Mouse (Mus musculus) megakaryocyte, embryonic 14.5 days (primary cell): ENCODE results near the gene Lrrtm3.

Experiments used
- FLI1 ChIP-seq: IDR thresholded peaks from 2 replicates; pipeline ENCODE4 v1.6.1; 2012; ENCODE audit warnings: low read length, inconsistent platforms, mixed read lengths
- GATA1 ChIP-seq: IDR thresholded peaks from 3 replicates; pipeline ENCODE4 v1.6.1; 2012; ENCODE audit warnings: mixed read lengths, low read length, inconsistent platforms, borderline replicate concordance

- no peak for TF ChIP-seq GATA1
- no peak for TF ChIP-seq FLI1
Measured at GRCm38 (mm10) chr10:63880462-63880903, 209.6 kb downstream of the Lrrtm3 start.
